Mouse (Mus musculus): ENCODE measurements around the gene Numb. TPM values are rescaled to one million over a fixed set of nuclear protein-coding genes. Genes with fewer than 3 reads are reported as not detected.
A peak's percentile ranks its signal among the peaks of the same experiment; 100 is the strongest.

Numb gene
- polyA plus RNA-seq, 1 experiment from 2014 or later, result 11.8 TPM

- 8% methylated on average over 14 of the region's 14 CpGs for WGBS (ENCODE audit: insufficient replicate concordance)
Measured at GRCm38 (mm10) chr12:83764044-83764365, 157.7 kb downstream of the Numb start.

GRCm38 (mm10) chr12:83763311-83764043 is 158.3 kb downstream of the Numb start, which contains the start of gene Papln:
Gene Papln, plus strand, starts transcription at chr12:83763634.
- H3K9ac ChIP-seq, result peak within 1 kb of the TSS; percentile 33; the same call in 1 of the 2 replicates
- H3K27me3 ChIP-seq, result peaks cover 70% of the 10 kb centered on the region
- H3K9me3 ChIP-seq (replicated peaks), result no peaks in the 10 kb centered on the region
- peaks cover 24% of the 10 kb centered on the region for H3K4me1 ChIP-seq (replicated peaks)
- H3K4me2 ChIP-seq, result peak within 1 kb of the TSS; percentile 60
- H3K36me3 ChIP-seq, result no peaks in the 10 kb centered on the region
- peak within 1 kb of the TSS; percentile 45 for H3K4me3 ChIP-seq (replicated peaks)
- 8% methylated on average over 28 of the region's 31 CpGs for WGBS (ENCODE audit: insufficient replicate concordance)
- DNase-seq (no peak), ATAC-seq (ENCODE audit: low read depth) (peak; percentile 37; the same call in 1 of the 2 replicates)
- no peak within 1 kb of the TSS for H3K27ac ChIP-seq

More at GRCm38 (mm10) chr12:83764044-83764365, 157.7 kb downstream of the Numb start:
- DNase-seq (no peak), ATAC-seq (ENCODE audit: low read depth) (no peak)
- H3K4me2 ChIP-seq, result peak overlapping the region; percentile 60
- no peaks in the 10 kb centered on the region for H3K36me3 ChIP-seq
- H3K4me3 ChIP-seq (replicated peaks), result peak overlapping the region; percentile 45
- H3K9me3 ChIP-seq (replicated peaks), result no peaks in the 10 kb centered on the region
- H3K9ac ChIP-seq, result peak overlapping the region; percentile 33; the same call in 1 of the 2 replicates
- H3K4me1 ChIP-seq (replicated peaks), result peaks cover 24% of the 10 kb centered on the region
- peaks cover 70% of the 10 kb centered on the region for H3K27me3 ChIP-seq
- H3K27ac ChIP-seq, result no peak overlapping the region

GRCm38 (mm10) chr12:83762706-83763105 is 159.0 kb downstream of the Numb start:
- Histone ChIP-seq H3K4me2 (no peak overlapping the region), H3K4me1 (replicated peaks) (peaks cover 24% of the 10 kb centered on the region), H3K27ac (no peak overlapping the region), H3K9ac (no peak overlapping the region), H3K9me3 (replicated peaks) (no peaks in the 10 kb centered on the region), H3K27me3 (peaks cover 63% of the 10 kb centered on the region), H3K36me3 (no peaks in the 10 kb centered on the region), H3K4me3 (replicated peaks) (no peak overlapping the region)
- no peak for DNase-seq
- 20% methylated on average over 4 of the region's 4 CpGs for WGBS (ENCODE audit: insufficient replicate concordance)
- no peak for ATAC-seq (ENCODE audit: low read depth)

- Histone ChIP-seq H3K36me3 (no peaks in the 10 kb centered on the region), H3K27me3 (peaks cover 44% of the 10 kb centered on the region), H3K4me1 (replicated peaks) (peaks cover 24% of the 10 kb centered on the region), H3K9ac (no peak overlapping the region), H3K9me3 (replicated peaks) (no peaks in the 10 kb centered on the region), H3K4me2 (no peak overlapping the region), H3K27ac (no peak overlapping the region), H3K4me3 (replicated peaks) (no peak overlapping the region)
- WGBS (ENCODE audit: insufficient replicate concordance), result 56% methylated on average over 2 of the region's 2 CpGs
- ATAC-seq (ENCODE audit: low read depth) (no peak), DNase-seq (no peak)
Measured at GRCm38 (mm10) chr12:83760201-83760600, 161.5 kb downstream of the Numb start.

- Histone ChIP-seq H3K9me3 (replicated peaks) (no peaks in the 10 kb centered on the region), H3K4me3 (replicated peaks) (no peak overlapping the region), H3K4me1 (replicated peaks) (peaks cover 14% of the 10 kb centered on the region), H3K27ac (no peak overlapping the region), H3K4me2 (no peak overlapping the region), H3K9ac (no peak overlapping the region), H3K27me3 (peaks cover 30% of the 10 kb centered on the region), H3K36me3 (no peaks in the 10 kb centered on the region)
- WGBS (ENCODE audit: insufficient replicate concordance), result 67% methylated on average over 10 of the region's 10 CpGs
- DNase-seq (no peak), ATAC-seq (ENCODE audit: low read depth) (no peak)
Measured at GRCm38 (mm10) chr12:83758735-83759134, 163.0 kb downstream of the Numb start.

GRCm38 (mm10) chr12:83752495-83752894 is 169.2 kb downstream of the Numb start:
- H3K27me3 ChIP-seq, result no peaks in the 10 kb centered on the region
- H3K36me3 ChIP-seq, result no peaks in the 10 kb centered on the region
- ATAC-seq (ENCODE audit: low read depth) (no peak), DNase-seq (no peak)
- H3K9ac ChIP-seq, result no peak overlapping the region
- no peak overlapping the region for H3K27ac ChIP-seq
- 21% methylated on average over 2 of the region's 2 CpGs for WGBS (ENCODE audit: insufficient replicate concordance)
- H3K9me3 ChIP-seq (replicated peaks), result no peaks in the 10 kb centered on the region
- H3K4me3 ChIP-seq (replicated peaks), result no peak overlapping the region
- no peaks in the 10 kb centered on the region for H3K4me1 ChIP-seq (replicated peaks)
- H3K4me2 ChIP-seq, result no peak overlapping the region

- H3K9me3 ChIP-seq (replicated peaks), result no peaks in the 10 kb centered on the region
- H3K9ac ChIP-seq, result no peak overlapping the region
- 57% methylated on average over 1 of the region's 1 CpGs for WGBS (ENCODE audit: insufficient replicate concordance)
- ATAC-seq (ENCODE audit: low read depth), result no peak
- no peak overlapping the region for H3K27ac ChIP-seq
- H3K4me3 ChIP-seq (replicated peaks), result no peak overlapping the region
- H3K27me3 ChIP-seq, result 0 out of 2 replicates have a peak, but pooled peaks cover 3% of the 10 kb centered on the region
- no peak for DNase-seq
- no peak overlapping the region for H3K4me2 ChIP-seq
- no peaks in the 10 kb centered on the region for H3K4me1 ChIP-seq (replicated peaks)
- H3K36me3 ChIP-seq, result no peaks in the 10 kb centered on the region
Measured at GRCm38 (mm10) chr12:83749186-83749585, 172.5 kb downstream of the Numb start.

Other genes with a start within 250 kb of the Numb start
- gene Psen1, start 233.8 kb downstream of the Numb start, polyA plus RNA-seq (2015; fragmentation: Nextera tagmentation; extraction: Ambion mirVana), result 23.1 and 28.9 TPM in 2 replicates
- 0.60 and 0.67 TPM in 2 replicates for gene Papln, start 158.3 kb downstream of the Numb start, polyA plus RNA-seq (2015; fragmentation: Nextera tagmentation; extraction: Ambion mirVana)
- gene Riox1, start 28.7 kb upstream of the Numb start, polyA plus RNA-seq (2015; fragmentation: Nextera tagmentation; extraction: Ambion mirVana), result 9.3 and 9.8 TPM in 2 replicates
- not detected in 2 replicates for gene Heatr4, start 62.9 kb upstream of the Numb start, polyA plus RNA-seq (2015; fragmentation: Nextera tagmentation; extraction: Ambion mirVana)
- 14.7 and 16.1 TPM in 2 replicates for gene Acot2, start 65.9 kb upstream of the Numb start, polyA plus RNA-seq (2015; fragmentation: Nextera tagmentation; extraction: Ambion mirVana)
- 28.2 and 34.7 TPM in 2 replicates for gene Acot1, start 87.6 kb upstream of the Numb start, polyA plus RNA-seq (2015; fragmentation: Nextera tagmentation; extraction: Ambion mirVana)
- 6.7 and 7.9 TPM in 2 replicates for gene Acot4, start 116.4 kb upstream of the Numb start, polyA plus RNA-seq (2015; fragmentation: Nextera tagmentation; extraction: Ambion mirVana)
- gene Gm49366, start 117.0 kb upstream of the Numb start, polyA plus RNA-seq (2015; fragmentation: Nextera tagmentation; extraction: Ambion mirVana), result 0.46 TPM in 1 of 2 replicates, not detected in the other
- gene Acot3, start 130.2 kb upstream of the Numb start, polyA plus RNA-seq (2015; fragmentation: Nextera tagmentation; extraction: Ambion mirVana), result 4.2 and 4.7 TPM in 2 replicates
- not detected in 2 replicates for gene Acot5, start 147.4 kb upstream of the Numb start, polyA plus RNA-seq (2015; fragmentation: Nextera tagmentation; extraction: Ambion mirVana)
- 0.40 and 0.51 TPM in 2 replicates for gene Acot6, start 178.7 kb upstream of the Numb start, polyA plus RNA-seq (2015; fragmentation: Nextera tagmentation; extraction: Ambion mirVana)
- gene Dnal1, start 192.4 kb upstream of the Numb start, polyA plus RNA-seq (2015; fragmentation: Nextera tagmentation; extraction: Ambion mirVana), result 0.23 and 0.27 TPM in 2 replicates
- gene Pnma1, start 226.6 kb upstream of the Numb start, polyA plus RNA-seq (2015; fragmentation: Nextera tagmentation; extraction: Ambion mirVana), result 0.14 TPM in 1 of 2 replicates, not detected in the other